Mouse (Mus musculus) forebrain, embryonic 15.5 days (tissue): ENCODE results near the gene Theg. TPM values are rescaled to one million over a fixed set of nuclear protein-coding genes. Genes with fewer than 3 reads are reported as not detected.

Experiments used
- ATAC-seq: fragments of 200-750 bp; cut with Nextera tagmentation; replicated peaks from 2 replicates; pipeline ENCODE4 v1.8.0; 2017; ENCODE audit warnings: mild to moderate bottlenecking, moderate TSS enrichment, moderate library complexity
- H3K27ac ChIP-seq: fragments of 300-500 bp; sonication (generic); replicated peaks from 2 replicates; pipeline ENCODE4 v1.5.1; 2015; ENCODE audit warnings: mild to moderate bottlenecking, inconsistent platforms
- H3K27me3 ChIP-seq: fragments of 300-500 bp; sonication (generic); 2 replicates; pipeline ENCODE4 v1.6.1; 2015; ENCODE audit warnings: inconsistent platforms
- H3K36me3 ChIP-seq: fragments of 300-500 bp; sonication (generic); 2 replicates; pipeline ENCODE4 v1.6.1; 2015; ENCODE audit warnings: mild to moderate bottlenecking, inconsistent platforms
- H3K4me1 ChIP-seq: fragments of 300-500 bp; sonication (generic); 2 replicates; pipeline ENCODE4 v1.6.1; 2015; ENCODE audit warnings: inconsistent platforms
- H3K4me2 ChIP-seq: fragments of 300-500 bp; sonication (generic); replicated peaks from 2 replicates; pipeline ENCODE4 v1.6.1; 2015; ENCODE audit warnings: mild to moderate bottlenecking, inconsistent platforms
- H3K4me3 ChIP-seq: fragments of 300-500 bp; sonication (generic); 2 replicates; pipeline ENCODE4 v1.5.1; 2015; ENCODE audit warnings: mild to moderate bottlenecking, inconsistent platforms
- H3K9ac ChIP-seq: fragments of 300-500 bp; sonication (generic); replicated peaks from 2 replicates; pipeline ENCODE4 v1.6.1; 2015; ENCODE audit warnings: mild to moderate bottlenecking, inconsistent platforms
- H3K9me3 ChIP-seq: fragments of 300-500 bp; sonication (generic); 2 replicates; pipeline ENCODE4 v1.6.1; 2016; ENCODE audit warnings: inconsistent platforms
- WGBS: fragments of 180-500 bp; shearing (Covaris S2); methylation state at CpG from one replicate; pipeline ENCODE4 v1.1.7; 2015; ENCODE audit warnings: mixed read lengths; 5-methylcytosine and 5-hydroxymethylcytosine counted together
- polyA plus RNA-seq: library from polyadenylated mRNA; unstranded; fragments of >200 nt; fragmentation: Nextera tagmentation; extraction: Ambion mirVana; gene quantifications from 2 replicates; pipeline ENCODE4 v1.2.1, GENCODE M21; 2015

Gene Theg
- polyA plus RNA-seq, 1 experiment from 2014 or later, result not detected

- Histone ChIP-seq H3K9ac (no peak overlapping the region), H3K36me3 (no peaks in the 10 kb centered on the region), H3K27me3 (no peaks in the 10 kb centered on the region), H3K9me3 (no peaks in the 10 kb centered on the region), H3K4me3 (no peak overlapping the region), H3K4me1 (no peaks in the 10 kb centered on the region), H3K4me2 (no peak overlapping the region), H3K27ac (no peak overlapping the region)
- ATAC-seq, result no peak
- 69% methylated on average over 4 of the region's 4 CpGs for WGBS
Observed at GRCm38 (mm10) chr10:79587752-79588126, 608 bp upstream of the Theg start.

GRCm38 (mm10) chr10:79586243-79586642, 888 bp downstream of the Theg start:
- no peaks in the 10 kb centered on the region for H3K9me3 ChIP-seq
- 79% methylated on average over 8 of the region's 8 CpGs for WGBS

GRCm38 (mm10) chr10:79585723-79586122, 1.4 kb downstream of the Theg start:
- no peak overlapping the region for H3K9ac ChIP-seq
- WGBS, result 95% methylated on average over 5 of the region's 5 CpGs
- H3K4me3 ChIP-seq, result no peak overlapping the region
- no peak for ATAC-seq
- no peaks in the 10 kb centered on the region for H3K9me3 ChIP-seq
- no peaks in the 10 kb centered on the region for H3K4me1 ChIP-seq
- H3K4me2 ChIP-seq, result no peak overlapping the region
- H3K27me3 ChIP-seq, result no peaks in the 10 kb centered on the region
- H3K36me3 ChIP-seq, result no peaks in the 10 kb centered on the region
- H3K27ac ChIP-seq, result no peak overlapping the region

More at GRCm38 (mm10) chr10:79586243-79586642, 888 bp downstream of the Theg start:
- Histone ChIP-seq H3K4me2 (no peak overlapping the region), H3K4me1 (no peaks in the 10 kb centered on the region), H3K36me3 (no peaks in the 10 kb centered on the region), H3K4me3 (no peak overlapping the region), H3K27ac (no peak overlapping the region), H3K27me3 (no peaks in the 10 kb centered on the region), H3K9ac (no peak overlapping the region)
- no peak for ATAC-seq

GRCm38 (mm10) chr10:79585136-79585535, 2.0 kb downstream of the Theg start:
- H3K4me3 ChIP-seq, result no peak overlapping the region
- 95% methylated on average over 6 of the region's 6 CpGs for WGBS
- no peaks in the 10 kb centered on the region for H3K36me3 ChIP-seq
- no peaks in the 10 kb centered on the region for H3K27me3 ChIP-seq
- no peaks in the 10 kb centered on the region for H3K4me1 ChIP-seq
- no peak overlapping the region for H3K27ac ChIP-seq
- H3K9ac ChIP-seq, result no peak overlapping the region
- ATAC-seq, result no peak
- no peaks in the 10 kb centered on the region for H3K9me3 ChIP-seq
- no peak overlapping the region for H3K4me2 ChIP-seq

GRCm38 (mm10) chr10:79584426-79584825, 2.7 kb downstream of the Theg start:
- Histone ChIP-seq H3K36me3 (no peaks in the 10 kb centered on the region), H3K27me3 (no peaks in the 10 kb centered on the region), H3K4me3 (no peak overlapping the region), H3K4me1 (no peaks in the 10 kb centered on the region), H3K9ac (no peak overlapping the region), H3K4me2 (no peak overlapping the region), H3K9me3 (no peaks in the 10 kb centered on the region), H3K27ac (no peak overlapping the region)
- ATAC-seq, result no peak
- WGBS, result 84% methylated on average over 9 of the region's 9 CpGs

- no peak overlapping the region for H3K9ac ChIP-seq
- H3K9me3 ChIP-seq, result no peaks in the 10 kb centered on the region
- H3K27ac ChIP-seq, result no peak overlapping the region
- 73% methylated on average over 7 of the region's 7 CpGs for WGBS
- ATAC-seq, result no peak
- H3K4me2 ChIP-seq, result no peak overlapping the region
- no peaks in the 10 kb centered on the region for H3K27me3 ChIP-seq
- H3K36me3 ChIP-seq, result no peaks in the 10 kb centered on the region
- no peak overlapping the region for H3K4me3 ChIP-seq
- no peaks in the 10 kb centered on the region for H3K4me1 ChIP-seq
Observed at GRCm38 (mm10) chr10:79584021-79584420, 3.1 kb downstream of the Theg start.

GRCm38 (mm10) chr10:79581501-79581900, 5.6 kb downstream of the Theg start:
- H3K4me1 ChIP-seq, result no peaks in the 10 kb centered on the region
- no peak overlapping the region for H3K27ac ChIP-seq
- no peak overlapping the region for H3K9ac ChIP-seq
- no peaks in the 10 kb centered on the region for H3K9me3 ChIP-seq
- H3K4me3 ChIP-seq, result no peak overlapping the region
- 88% methylated on average over 8 of the region's 8 CpGs for WGBS
- no peaks in the 10 kb centered on the region for H3K36me3 ChIP-seq
- H3K27me3 ChIP-seq, result no peaks in the 10 kb centered on the region
- no peak for ATAC-seq
- no peak overlapping the region for H3K4me2 ChIP-seq

GRCm38 (mm10) chr10:79580811-79581210, 6.3 kb downstream of the Theg start:
- Histone ChIP-seq H3K4me2 (no peak overlapping the region), H3K4me1 (no peaks in the 10 kb centered on the region), H3K27me3 (no peaks in the 10 kb centered on the region), H3K27ac (no peak overlapping the region), H3K4me3 (no peak overlapping the region), H3K9ac (no peak overlapping the region), H3K9me3 (no peaks in the 10 kb centered on the region), H3K36me3 (no peaks in the 10 kb centered on the region)
- 40% methylated on average over 6 of the region's 6 CpGs for WGBS
- no peak for ATAC-seq

- ATAC-seq, result no peak
- Histone ChIP-seq H3K36me3 (no peaks in the 10 kb centered on the region), H3K9ac (no peak overlapping the region), H3K4me2 (no peak overlapping the region), H3K27ac (no peak overlapping the region), H3K27me3 (no peaks in the 10 kb centered on the region), H3K4me1 (no peaks in the 10 kb centered on the region), H3K4me3 (no peak overlapping the region), H3K9me3 (no peaks in the 10 kb centered on the region)
- 68% methylated on average over 7 of the region's 7 CpGs for WGBS
Observed at GRCm38 (mm10) chr10:79580356-79580755, 6.8 kb downstream of the Theg start.

- WGBS, result 80% methylated on average over 12 of the region's 12 CpGs
- H3K9ac ChIP-seq, result no peak overlapping the region
- H3K27me3 ChIP-seq, result no peaks in the 10 kb centered on the region
Observed at GRCm38 (mm10) chr10:79579781-79580180, 7.3 kb downstream of the Theg start.

GRCm38 (mm10) chr10:79578891-79579290, 8.2 kb downstream of the Theg start:
- Histone ChIP-seq H3K27me3 (no peaks in the 10 kb centered on the region), H3K36me3 (no peaks in the 10 kb centered on the region), H3K9me3 (no peaks in the 10 kb centered on the region), H3K4me2 (no peak overlapping the region), H3K4me1 (no peaks in the 10 kb centered on the region), H3K4me3 (no peak overlapping the region), H3K9ac (no peak overlapping the region), H3K27ac (no peak overlapping the region)
- WGBS, result 74% methylated on average over 7 of the region's 7 CpGs
- ATAC-seq, result no peak

More at GRCm38 (mm10) chr10:79579781-79580180, 7.3 kb downstream of the Theg start:
- Histone ChIP-seq H3K4me2 (no peak overlapping the region), H3K36me3 (no peaks in the 10 kb centered on the region), H3K27ac (no peak overlapping the region), H3K4me1 (no peaks in the 10 kb centered on the region), H3K4me3 (no peak overlapping the region), H3K9me3 (no peaks in the 10 kb centered on the region)
- ATAC-seq, result no peak

- Histone ChIP-seq H3K4me1 (no peaks in the 10 kb centered on the region), H3K4me2 (no peak overlapping the region), H3K36me3 (no peaks in the 10 kb centered on the region), H3K27ac (no peak overlapping the region), H3K9ac (no peak overlapping the region), H3K4me3 (no peak overlapping the region), H3K9me3 (no peaks in the 10 kb centered on the region), H3K27me3 (no peaks in the 10 kb centered on the region)
- WGBS, result 44% methylated on average over 9 of the region's 9 CpGs
- ATAC-seq, result no peak
Observed at GRCm38 (mm10) chr10:79578276-79578675, 8.9 kb downstream of the Theg start.

- Histone ChIP-seq H3K27me3 (no peaks in the 10 kb centered on the region), H3K36me3 (no peaks in the 10 kb centered on the region), H3K9ac (no peak overlapping the region), H3K4me3 (no peak overlapping the region), H3K4me2 (no peak overlapping the region), H3K9me3 (no peaks in the 10 kb centered on the region), H3K4me1 (no peaks in the 10 kb centered on the region), H3K27ac (no peak overlapping the region)
- no peak for ATAC-seq
- 69% methylated on average over 4 of the region's 4 CpGs for WGBS
Observed at GRCm38 (mm10) chr10:79577376-79577775, 9.8 kb downstream of the Theg start.
